Mouse (Mus musculus): ENCODE data around the gene Arl8a.

DNA sequence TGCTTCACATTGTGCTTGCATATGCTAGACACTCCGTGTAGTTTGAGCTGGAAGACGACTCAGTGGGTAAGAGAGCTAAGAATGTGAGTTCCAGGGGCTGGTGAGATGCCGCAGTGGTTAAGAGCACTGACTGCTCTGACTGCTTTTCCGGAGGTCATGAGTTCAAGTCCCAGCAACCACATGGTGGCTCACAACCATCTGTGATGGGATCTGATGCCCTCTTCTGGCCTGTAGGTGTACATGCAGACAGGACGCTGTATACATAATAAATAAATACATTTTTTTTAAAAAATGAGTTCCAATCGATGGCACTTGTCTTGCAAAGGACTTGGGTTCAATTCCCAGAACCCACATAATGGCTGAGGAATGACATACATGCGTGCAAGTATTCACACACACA is 24.6 kb downstream of the Arl8a start:
- TF ChIP-seq POLR2A (IDR thresholded peaks at IDR 0.05; ENCODE audit: borderline replicate concordance, extremely low read depth, low read depth, low read length) (no peak), CTCF (IDR thresholded peaks at IDR 0.05; ENCODE audit: insufficient read depth, low read length) (no peak)

All from lung, adult 2 months (tissue).